Mouse (Mus musculus) WW6 (cell line): ENCODE measurements at regions not wholly inside any gene's neighbourhood (a gene's known extent, or its start where the extent isn't known, plus 50 kb on each side); places are given as distances from the start of the nearest gene placed in this dataset.

ENCODE experiments used
- DNase-seq: peaks from one replicate; pipeline ENCODE4 v3.0.0-alpha.2; 2013; ENCODE audit warnings: low read depth, low spot score

DNA sequence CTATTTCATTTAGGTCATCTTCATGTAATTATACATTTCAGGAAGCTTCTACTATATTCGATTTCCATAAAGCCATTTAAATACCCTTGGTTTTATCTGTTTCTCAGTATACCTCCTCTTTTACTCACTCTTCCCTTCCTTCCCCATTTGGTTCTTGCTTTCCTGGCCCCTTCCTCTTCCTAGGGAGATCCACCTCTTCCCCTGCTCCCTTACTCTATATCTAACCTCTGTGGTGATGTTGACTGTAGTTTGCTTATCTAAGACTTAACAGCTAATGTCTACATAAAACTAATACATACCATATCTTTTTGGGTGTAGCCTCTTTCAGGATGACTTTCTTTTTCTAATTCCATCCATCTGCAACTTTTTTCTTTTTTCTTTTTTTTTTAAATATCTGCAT is 92.9 kb upstream of the Tbc1d5 start:
- no peak for DNase-seq

DNA sequence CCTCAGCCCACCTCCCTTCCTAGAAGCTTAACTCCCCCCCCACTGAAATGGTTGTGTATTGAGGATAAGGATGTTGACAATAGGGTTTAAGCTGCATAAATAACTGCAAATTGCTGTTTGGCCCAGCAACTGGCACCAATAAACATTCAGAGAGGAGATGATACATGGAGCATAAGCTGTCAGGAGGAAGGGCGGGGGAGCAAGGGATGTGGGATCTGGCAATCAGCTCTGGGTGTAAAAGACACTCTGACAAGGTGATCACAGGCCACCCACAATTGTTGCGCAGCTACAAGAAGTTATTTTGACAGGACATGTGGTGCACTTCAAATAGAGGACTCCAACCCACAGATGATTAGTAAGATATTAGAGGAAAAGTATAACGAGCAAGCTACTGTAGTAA is 83.8 kb upstream of the Tbc1d5 start:
- no peak for DNase-seq

- no peak for DNase-seq
These were observed 83.3 kb upstream of the Tbc1d5 start for GRCm38 (mm10) chr17:51262404-51262803.

DNA sequence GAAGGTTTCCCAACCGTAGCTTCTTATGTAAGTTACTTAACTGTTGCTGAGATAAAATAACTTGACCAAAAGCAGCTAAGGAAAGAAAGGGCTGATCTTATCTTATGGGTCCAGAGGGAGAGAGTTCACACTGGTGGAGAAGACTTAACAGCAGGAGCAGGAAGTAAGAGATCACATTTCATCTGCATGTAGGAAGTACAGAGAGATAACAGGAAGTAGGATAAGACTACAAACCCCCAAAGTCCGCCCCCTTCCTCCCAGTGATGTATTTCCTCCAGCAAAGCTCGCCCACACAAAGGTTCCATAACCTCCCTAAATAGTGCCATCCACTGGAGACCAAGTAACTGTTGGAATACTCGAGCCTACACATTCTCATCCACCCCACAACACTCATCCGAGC is 79.2 kb upstream of the Tbc1d5 start:
- no peak for DNase-seq

DNA sequence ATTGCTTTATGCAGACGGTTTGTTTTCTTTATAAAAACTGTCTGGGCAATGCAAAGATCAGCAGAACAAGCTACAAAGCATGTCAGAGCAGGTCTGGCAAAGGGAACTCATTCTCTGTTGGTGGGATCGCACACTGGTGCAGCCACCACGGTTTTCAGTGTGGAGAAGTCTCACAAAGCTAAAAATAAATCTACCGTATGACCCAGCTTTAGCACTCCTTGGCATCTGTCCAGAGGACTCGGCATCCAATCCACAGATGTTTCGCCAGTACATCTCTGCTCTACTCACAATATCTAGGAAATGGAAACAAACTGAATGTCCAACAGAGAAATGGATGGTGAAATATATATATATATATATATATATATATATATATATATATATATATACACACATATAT is 69.4 kb upstream of the Tbc1d5 start:
- no peak for DNase-seq

GRCm38 (mm10) chr17:51246038-51246437 is 66.9 kb upstream of the Tbc1d5 start:
- DNase-seq: no peak

DNA sequence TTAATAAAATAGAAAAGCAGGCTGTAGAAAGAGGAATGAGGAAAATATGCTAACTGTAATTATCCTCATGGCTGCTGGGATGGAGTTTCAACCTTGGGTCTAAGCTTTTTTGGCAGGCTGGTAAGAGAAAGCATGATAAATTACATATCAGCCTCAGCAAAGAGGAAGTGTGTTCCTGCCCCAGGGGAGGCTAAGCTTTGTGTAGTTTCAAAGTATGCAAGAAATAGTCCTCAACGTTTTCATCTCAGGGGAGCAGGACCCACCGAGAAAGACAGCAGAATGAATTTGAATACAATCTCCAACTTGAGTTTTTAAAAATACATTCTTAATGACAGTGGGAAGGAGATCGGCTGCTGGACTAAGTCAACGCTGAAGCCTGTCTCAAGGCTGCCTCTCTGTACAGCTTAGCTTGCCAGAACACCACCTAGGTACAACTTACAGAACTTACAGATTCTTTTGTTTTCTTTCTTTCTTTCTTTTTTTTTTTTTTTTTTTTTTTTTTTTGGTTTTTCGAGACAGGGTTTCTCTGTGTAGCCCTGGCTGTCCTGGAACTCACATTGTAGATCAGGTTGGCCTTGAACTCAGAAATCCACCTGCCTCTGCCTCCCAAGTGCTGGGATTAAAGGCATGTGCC is 61.3 kb upstream of the Tbc1d5 start:
- no peak for DNase-seq

- no peak for DNase-seq
These were observed 60.3 kb upstream of the Tbc1d5 start for GRCm38 (mm10) chr17:51239465-51239864.
